ENCODE assay signal across 25 mouse cellular contexts in genomic region chr19:37225197-37225862, GRCm38 (mm10). TPM values are rescaled to one million over a fixed set of nuclear protein-coding genes. Genes with fewer than 3 reads are reported as not detected.
DNase-seq lines count a peak whose midpoint lies in the region; ATAC-seq and TF ChIP-seq lines count a peak whose summit lies in the region.
"Had no signal": no experiment of that assay in that cellular context is flagged by ENCODE, and none has a peak within 500 bp of the region (broad histone marks: within the 10 kb centered on the region; RNA-seq: fewer than 3 reads in every experiment).

No protein-coding gene starts in this region.

- TF ChIP-seq CTCF in liver, postnatal 0 days (IDR thresholded peaks at IDR 0.05; ENCODE audit: low read depth), result no peak
- TF ChIP-seq CTCF in kidney, adult 2 months (conservative IDR thresholded peaks at IDR 0.05; ENCODE audit: insufficient read depth, insufficient read length, low read depth, low read length), result no peak

- no peak for TF ChIP-seq EP300 in liver, postnatal 0 days (IDR thresholded peaks at IDR 0.05; ENCODE audit: low read depth)

- peaks cover 9% of the 10 kb centered on the region; the same call in 1 of the 2 replicates for H3K4me1 ChIP-seq in liver, embryonic 11.5 days (replicated peaks; ENCODE audit: control insufficient read depth, insufficient read depth, low read length)
- no peaks in the 10 kb centered on the region for H3K4me1 ChIP-seq in liver, postnatal 0 days (ENCODE audit: insufficient read depth)
- peaks cover 38% of the 10 kb centered on the region for H3K4me1 ChIP-seq in liver, embryonic 13.5 days (replicated peaks)
- peaks cover 13% of the 10 kb centered on the region for H3K4me1 ChIP-seq in liver, embryonic 16.5 days (ENCODE audit: control insufficient read depth, low read depth, low read length)
- H3K4me1 ChIP-seq in kidney, adult 2 months (ENCODE audit: control insufficient read depth, insufficient read depth, low read length), result no peaks in the 10 kb centered on the region
- H3K4me1 ChIP-seq: embryonic facial prominence, embryonic 12.5 days; embryonic facial prominence, embryonic 15.5 days; forebrain, embryonic 12.5 days; forebrain, embryonic 15.5 days; heart, embryonic 12.5 days; heart, embryonic 15.5 days; hindbrain, embryonic 10.5 days; hindbrain, embryonic 13.5 days had no signal

- peak overlapping the region; percentile 39; the same call in 1 of the 2 replicates for H3K27ac ChIP-seq in liver, embryonic 11.5 days (ENCODE audit: low read depth, low read length)
- H3K27ac ChIP-seq in liver, postnatal 0 days (ENCODE audit: low read depth), result no peak overlapping the region; the same call in 1 of the 2 replicates
- peak overlapping the region; percentile 76 for H3K27ac ChIP-seq in liver, embryonic 13.5 days
- H3K27ac ChIP-seq in liver, embryonic 16.5 days (ENCODE audit: low read length), result peak overlapping the region; percentile 69
- H3K27ac ChIP-seq in kidney, adult 2 months (ENCODE audit: insufficient read depth, low read depth, low read length), result no peak overlapping the region
- H3K27ac ChIP-seq: embryonic facial prominence, embryonic 12.5 days; embryonic facial prominence, embryonic 15.5 days; forebrain, embryonic 12.5 days; forebrain, embryonic 15.5 days; heart, embryonic 15.5 days; hindbrain, embryonic 10.5 days; hindbrain, embryonic 13.5 days had no signal

- peak; percentile 73 for ATAC-seq in liver, embryonic 11.5 days (replicated peaks; ENCODE audit: low FRiP score)
- ATAC-seq in liver, postnatal 0 days, result no peak
- peak; percentile 74 for ATAC-seq in liver, embryonic 13.5 days (ENCODE audit: low read depth)
- ATAC-seq in liver, embryonic 16.5 days (ENCODE audit: low read depth), result peak; percentile 64
- ATAC-seq: forebrain, embryonic 15.5 days; hindbrain, embryonic 16.5 days; Patski had no signal

- no peaks in the 10 kb centered on the region for H3K9me3 ChIP-seq in liver, embryonic 11.5 days (ENCODE audit: control insufficient read depth, low read length)
- H3K9me3 ChIP-seq in liver, postnatal 0 days (ENCODE audit: low read length), result no peaks in the 10 kb centered on the region
- H3K9me3 ChIP-seq in liver, embryonic 13.5 days (replicated peaks), result no peaks in the 10 kb centered on the region
- no peaks in the 10 kb centered on the region for H3K9me3 ChIP-seq in liver, embryonic 16.5 days (replicated peaks; ENCODE audit: control insufficient read depth, low read length)
- H3K9me3 ChIP-seq: embryonic facial prominence, embryonic 12.5 days; embryonic facial prominence, embryonic 15.5 days; forebrain, embryonic 12.5 days; forebrain, embryonic 15.5 days; heart, embryonic 12.5 days; heart, embryonic 15.5 days; hindbrain, embryonic 10.5 days; hindbrain, embryonic 13.5 days had no signal

- TF ChIP-seq POLR2A in kidney, adult 2 months (IDR thresholded peaks at IDR 0.05; ENCODE audit: low read depth, low read length), result no peak

- WGBS in liver, embryonic 11.5 days, result 59% methylated on average over 6 of the region's 6 CpGs
- WGBS in liver, postnatal 0 days (ENCODE audit: insufficient replicate concordance), result 62% methylated on average over 6 of the region's 6 CpGs
- WGBS in liver, embryonic 13.5 days (ENCODE audit: insufficient replicate concordance), result 32% methylated on average over 6 of the region's 6 CpGs
- WGBS in liver, embryonic 16.5 days (ENCODE audit: insufficient replicate concordance), result 47% methylated on average over 6 of the region's 6 CpGs
- 88% methylated on average over 6 of the region's 6 CpGs for WGBS in kidney, adult 2 months

- no peak overlapping the region for H3K4me3 ChIP-seq in liver, embryonic 11.5 days (ENCODE audit: low read depth, low read length)
- no peak overlapping the region for H3K4me3 ChIP-seq in liver, postnatal 0 days (ENCODE audit: low read depth, low read length)
- H3K4me3 ChIP-seq in liver, embryonic 13.5 days (replicated peaks), result no peak overlapping the region
- H3K4me3 ChIP-seq in liver, embryonic 16.5 days (ENCODE audit: low read depth, low read length), result no peak overlapping the region
- no peak overlapping the region for H3K4me3 ChIP-seq in kidney, adult 2 months (ENCODE audit: insufficient read depth, low read depth, low read length)
- H3K4me3 ChIP-seq: embryonic facial prominence, embryonic 12.5 days; embryonic facial prominence, embryonic 15.5 days; forebrain, embryonic 12.5 days; forebrain, embryonic 15.5 days; heart, embryonic 12.5 days; heart, embryonic 15.5 days; hindbrain, embryonic 10.5 days; hindbrain, embryonic 13.5 days had no signal

- no peak overlapping the region for H3K4me2 ChIP-seq in liver, embryonic 11.5 days
- no peak overlapping the region for H3K4me2 ChIP-seq in liver, postnatal 0 days (ENCODE audit: low read depth, low read length)
- no peak overlapping the region for H3K4me2 ChIP-seq in liver, embryonic 13.5 days
- H3K4me2 ChIP-seq in liver, embryonic 16.5 days (ENCODE audit: low read depth, low read length), result no peak overlapping the region
- H3K4me2 ChIP-seq: embryonic facial prominence, embryonic 12.5 days; embryonic facial prominence, embryonic 15.5 days; forebrain, embryonic 12.5 days; forebrain, embryonic 15.5 days; heart, embryonic 12.5 days; heart, embryonic 15.5 days; hindbrain, embryonic 13.5 days had no signal

- peaks cover 13% of the 10 kb centered on the region for H3K36me3 ChIP-seq in liver, embryonic 11.5 days (ENCODE audit: control insufficient read depth, insufficient read depth, low read length)
- peaks cover 31% of the 10 kb centered on the region for H3K36me3 ChIP-seq in liver, postnatal 0 days (replicated peaks; ENCODE audit: insufficient read depth, low read length)
- H3K36me3 ChIP-seq in liver, embryonic 13.5 days, result peaks cover 41% of the 10 kb centered on the region
- H3K36me3 ChIP-seq in liver, embryonic 16.5 days (ENCODE audit: control insufficient read depth, insufficient read depth), result peaks cover 22% of the 10 kb centered on the region
- peaks cover 2% of the 10 kb centered on the region; the same call in 1 of the 2 replicates for H3K36me3 ChIP-seq in kidney, adult 2 months (ENCODE audit: control insufficient read depth, insufficient read depth, low read length)

- no peak overlapping the region for H3K9ac ChIP-seq in liver, embryonic 11.5 days (ENCODE audit: low read depth, low read length)
- H3K9ac ChIP-seq in liver, postnatal 0 days (replicated peaks), result no peak overlapping the region
- peak overlapping the region; percentile 3 for H3K9ac ChIP-seq in liver, embryonic 13.5 days
- H3K9ac ChIP-seq in liver, embryonic 16.5 days (ENCODE audit: low read depth, low read length), result no peak overlapping the region
- H3K9ac ChIP-seq: embryonic facial prominence, embryonic 12.5 days; embryonic facial prominence, embryonic 15.5 days; forebrain, embryonic 12.5 days; forebrain, embryonic 15.5 days; heart, embryonic 12.5 days; heart, embryonic 15.5 days; hindbrain, embryonic 13.5 days had no signal

- peak; percentile 29 for DNase-seq in liver, embryonic 11.5 days (ENCODE audit: low spot score)
- no peak for DNase-seq in liver, postnatal 0 days
- no peak for DNase-seq in liver, embryonic 13.5 days
- DNase-seq in kidney, adult 2 months, result no peak
- DNase-seq in cerebellum, postnatal 10 days, result no peak
- DNase-seq in embryo, embryonic 10.5 days (ENCODE audit: low spot score), result no peak
- DNase-seq: adrenal gland, postnatal 10 days; adrenal gland, postnatal 36 days; cerebellum, adult 2 months; cerebellum, postnatal 14 days; gastrocnemius, postnatal 25 days; heart, adult 18-20 months; heart, postnatal 10 days; heart, postnatal 36 days had no signal

- no peaks in the 10 kb centered on the region for H3K27me3 ChIP-seq in liver, embryonic 11.5 days (replicated peaks; ENCODE audit: control insufficient read depth, insufficient read depth, low read length)
- H3K27me3 ChIP-seq in liver, postnatal 0 days (ENCODE audit: insufficient read depth, low read length), result no peaks in the 10 kb centered on the region
- H3K27me3 ChIP-seq in liver, embryonic 13.5 days, result no peaks in the 10 kb centered on the region
- H3K27me3 ChIP-seq in liver, embryonic 16.5 days (ENCODE audit: control insufficient read depth, insufficient read depth, low read depth, low read length), result no peaks in the 10 kb centered on the region
- no peaks in the 10 kb centered on the region for H3K27me3 ChIP-seq in kidney, adult 2 months (replicated peaks; ENCODE audit: control insufficient read depth, insufficient read depth, low read length)
- H3K27me3 ChIP-seq: embryonic facial prominence, embryonic 12.5 days; embryonic facial prominence, embryonic 15.5 days; forebrain, embryonic 12.5 days; forebrain, embryonic 15.5 days; heart, embryonic 12.5 days; heart, embryonic 15.5 days; hindbrain, embryonic 13.5 days; Patski had no signal

RNA-seq across cellular contexts. Expression of gene Cpeb3, which starts 16.9 kb away (rescaled TPM):
- polyA plus RNA-seq in liver, embryonic 11.5 days (2014; fragmentation: Nextera tagmentation; extraction: Ambion mirVana), result 1.3 and 2.0 TPM in 2 replicates
- polyA plus RNA-seq in liver, postnatal 0 days (2015; fragmentation: Nextera tagmentation; extraction: Ambion mirVana), result 2.1 and 2.8 TPM in 2 replicates
- polyA plus RNA-seq in liver, embryonic 13.5 days (2015; fragmentation: Nextera tagmentation; extraction: Ambion mirVana), result 1.7 and 1.9 TPM in 2 replicates
- polyA plus RNA-seq in liver, embryonic 16.5 days (2015; fragmentation: Nextera tagmentation; extraction: Ambion mirVana), result 3.7 and 3.8 TPM in 2 replicates
- 14.2 and 16.4 TPM in 2 replicates for polyA plus RNA-seq in kidney, adult 2 months (2012; rRNA removed)

RNA-seq across cellular contexts. Expression of gene March5, which starts 18.0 kb away (rescaled TPM):
- 117 and 130 TPM in 2 replicates for polyA plus RNA-seq in liver, embryonic 11.5 days (2014; fragmentation: Nextera tagmentation; extraction: Ambion mirVana)
- 119 and 126 TPM in 2 replicates for polyA plus RNA-seq in liver, postnatal 0 days (2015; fragmentation: Nextera tagmentation; extraction: Ambion mirVana)
- polyA plus RNA-seq in liver, embryonic 13.5 days (2015; fragmentation: Nextera tagmentation; extraction: Ambion mirVana), result 147 and 159 TPM in 2 replicates
- polyA plus RNA-seq in liver, embryonic 16.5 days (2015; fragmentation: Nextera tagmentation; extraction: Ambion mirVana), result 143 and 145 TPM in 2 replicates
- 32.0 and 43.0 TPM in 2 replicates for polyA plus RNA-seq in kidney, adult 2 months (2012; rRNA removed)

Comparison
In these comparisons a context has a peak if more than half of its experiments do, and no peak if none do; other contexts are left out.
1. H3K27ac ChIP-seq: peak in liver, embryonic 11.5 days (single experiment), liver, embryonic 13.5 days (single experiment) and liver, embryonic 16.5 days (single experiment); none in liver, postnatal 0 days (single experiment) and kidney, adult 2 months (single experiment).